Mouse (Mus musculus) gastrocnemius, postnatal 14 days (tissue): ENCODE measurements around the gene 4921504E06Rik. TPM values are rescaled to one million over a fixed set of nuclear protein-coding genes. Genes with fewer than 3 reads are reported as not detected.

ENCODE experiments used
- DNase-seq: peaks from one replicate; pipeline ENCODE4 v3.0.0; 2021; ENCODE audit warnings: mixed read lengths
- intact Hi-C: fragments of 180-260 bp; cut with DNase I; formaldehyde crosslinking; loops from one replicate; pipeline ENCODE4 v1.15.1; 2025; ENCODE audit warnings: low total_unique reads
- total RNA-seq, 2 experiments: library from RNA; stranded (reverse); gene quantifications; 2 replicates each; pipeline ENCODE4 v1.2.3; 2021

The 4921504E06Rik gene
- total RNA-seq, 2 experiments from 2014 or later = not detected

DNA sequence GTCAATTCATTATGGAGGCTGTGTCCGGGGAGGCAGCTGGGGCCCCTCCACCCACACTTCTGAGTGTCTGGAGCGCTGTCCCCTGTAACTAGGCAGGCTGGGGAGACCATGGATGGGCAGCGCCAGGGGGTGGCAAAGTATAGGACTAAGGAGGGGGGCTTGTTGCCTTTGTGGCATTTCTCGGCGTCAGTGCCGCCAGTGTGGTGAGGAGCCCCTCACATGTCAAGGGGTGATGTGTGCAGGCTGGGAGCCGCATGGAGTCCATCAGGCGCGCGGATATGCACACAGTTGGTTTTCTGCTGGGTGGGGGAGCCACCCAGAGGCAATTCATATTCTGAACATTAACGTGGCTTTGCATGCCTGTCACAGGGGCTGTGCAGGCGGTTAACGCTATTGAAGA is 35.8 kb downstream of the 4921504E06Rik start:
- intact Hi-C loops = loop anchor here (5.0 kb wide), 1 partner anchor 101 kb away; no protein-coding TSS in a partner anchor
- no peak for DNase-seq

DNA sequence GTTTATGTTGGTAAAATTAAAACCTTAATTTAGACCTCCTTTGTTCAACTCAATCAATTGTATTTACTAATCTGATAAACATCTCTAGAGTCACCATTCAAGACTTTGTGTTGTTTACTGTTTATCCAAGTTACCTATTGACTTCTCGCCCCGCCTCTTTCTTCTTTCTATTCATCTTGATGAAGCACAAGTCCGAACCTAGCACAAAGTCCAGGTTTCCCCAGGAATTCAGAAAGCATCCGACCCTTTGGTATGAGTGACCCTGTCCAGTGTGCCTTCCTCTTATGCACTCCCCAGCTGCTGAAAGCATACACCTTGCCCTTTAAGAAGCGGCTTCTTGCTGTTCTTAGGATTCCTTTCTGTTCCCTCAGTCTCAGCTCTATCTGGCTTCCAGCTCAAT is 41.3 kb downstream of the 4921504E06Rik start:
- no peak for DNase-seq
- intact Hi-C loops = no loop called here

GRCm38 (mm10) chr2:19511032-19511431 is 42.7 kb downstream of the 4921504E06Rik start:
- intact Hi-C loops = no loop called here
- no peak for DNase-seq

DNA sequence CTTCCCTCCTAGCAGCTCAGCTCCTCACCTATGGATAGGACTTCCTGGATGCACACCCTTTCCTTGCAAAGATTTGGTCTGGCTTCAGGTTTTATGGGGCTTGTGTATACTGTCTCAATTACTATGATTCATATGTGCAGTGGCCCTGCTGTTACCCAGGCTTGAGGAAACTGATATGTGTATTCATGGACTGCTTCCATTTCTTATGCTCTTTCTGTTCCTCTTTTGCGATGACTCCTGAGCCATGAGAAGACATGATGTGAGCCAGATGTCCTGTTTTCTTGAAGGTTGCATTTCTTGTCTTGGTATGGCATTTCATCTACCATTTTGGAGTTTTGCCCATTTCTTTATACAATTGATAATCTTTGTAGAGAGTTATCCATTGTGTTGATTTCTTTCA is 48.0 kb downstream of the 4921504E06Rik start:
- DNase-seq = no peak
- intact Hi-C loops = no loop called here

DNA sequence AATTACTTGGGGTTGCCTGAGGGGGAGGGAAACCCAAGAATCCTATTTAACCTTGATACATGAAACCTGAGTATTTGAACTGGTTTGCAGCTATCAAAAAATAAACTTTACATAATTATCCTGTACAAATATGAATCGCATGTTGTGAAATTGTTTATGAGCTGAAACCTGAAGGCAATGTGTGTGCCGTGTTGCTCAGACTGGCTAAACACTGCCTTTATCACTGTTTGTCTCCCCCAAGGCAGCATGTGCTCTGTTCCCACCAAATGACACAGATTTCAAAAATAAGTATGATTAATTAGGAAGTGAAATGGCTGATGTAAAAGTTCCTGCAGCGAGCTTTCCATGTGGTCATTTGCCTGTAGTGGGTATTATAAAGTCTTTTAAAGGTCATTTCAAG is 63.5 kb downstream of the 4921504E06Rik start:
- no peak for DNase-seq
- intact Hi-C loops = no loop called here

DNA sequence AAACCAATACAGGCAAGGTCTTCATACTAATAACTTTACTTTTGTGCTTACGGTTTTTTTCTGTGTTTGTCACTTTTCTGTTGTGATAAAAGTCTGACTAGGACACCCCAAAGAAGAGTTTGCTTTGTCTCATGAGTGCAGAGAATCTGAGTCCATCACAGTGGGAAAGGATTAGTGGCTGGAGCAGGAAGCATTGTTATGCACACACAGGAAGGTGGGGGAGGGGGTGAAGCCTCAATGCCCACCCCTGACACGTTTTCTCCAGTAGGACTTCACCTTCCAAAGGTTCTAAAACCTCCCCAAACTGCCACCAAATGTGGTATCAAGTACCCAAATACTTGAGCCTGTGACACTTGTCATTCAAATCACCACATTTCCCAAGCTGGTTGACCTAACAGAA is 91.8 kb downstream of the 4921504E06Rik start:
- intact Hi-C loops = no loop called here
- DNase-seq = no peak

DNA sequence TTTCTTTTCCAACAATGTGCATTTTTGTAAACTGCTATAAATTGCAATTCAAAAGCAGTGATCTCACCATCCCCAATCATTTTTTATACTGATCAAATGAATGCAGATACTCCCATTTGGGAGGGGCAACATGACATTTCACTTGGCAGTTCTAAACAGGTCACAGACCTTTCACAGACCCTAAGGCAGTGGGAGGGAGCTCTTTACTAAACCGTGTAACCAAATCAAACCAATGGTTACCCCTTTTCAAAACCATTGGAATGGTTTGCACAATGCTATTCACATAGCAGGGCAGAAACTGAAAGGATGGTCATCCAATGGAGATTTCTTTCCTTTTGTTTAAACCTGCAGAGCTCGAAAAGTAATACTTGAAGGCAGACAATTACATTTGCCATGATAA is 94.9 kb downstream of the 4921504E06Rik start:
- intact Hi-C loops = no loop called here
- DNase-seq = no peak

GRCm38 (mm10) chr2:19455857-19456482 is 97.7 kb downstream of the 4921504E06Rik start:
- no peak for DNase-seq
- intact Hi-C loops = no loop called here

GRCm38 (mm10) chr2:19455228-19455627 is 98.5 kb downstream of the 4921504E06Rik start:
- DNase-seq = no peak
- intact Hi-C loops = no loop called here

DNA sequence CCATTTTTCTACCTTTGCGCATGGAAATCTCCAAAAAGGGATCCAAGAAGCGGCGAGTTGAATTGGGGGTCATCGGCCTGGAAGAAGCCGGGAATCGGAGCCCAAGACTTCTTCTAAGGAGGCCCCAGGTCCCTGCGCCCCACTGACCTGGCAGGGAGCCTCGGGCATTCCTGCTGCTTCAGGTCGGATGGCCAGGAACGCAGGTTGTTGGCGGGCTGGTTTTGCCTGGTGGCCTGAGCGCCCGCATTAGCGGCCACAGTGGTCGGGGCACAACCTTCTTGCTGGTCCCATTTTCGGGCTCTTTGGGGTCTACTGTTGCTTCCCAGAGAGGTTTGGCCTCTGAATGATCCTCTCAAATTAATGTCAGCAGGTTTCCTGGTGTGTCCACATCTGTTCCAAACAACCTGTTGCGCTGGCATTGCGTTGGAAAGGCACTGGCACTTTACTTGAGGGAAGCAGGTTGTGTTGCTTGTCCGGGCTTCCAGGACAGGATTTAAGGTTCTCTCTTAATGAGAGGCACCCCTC is 101.1 kb downstream of the 4921504E06Rik start:
- no peak for DNase-seq

DNA sequence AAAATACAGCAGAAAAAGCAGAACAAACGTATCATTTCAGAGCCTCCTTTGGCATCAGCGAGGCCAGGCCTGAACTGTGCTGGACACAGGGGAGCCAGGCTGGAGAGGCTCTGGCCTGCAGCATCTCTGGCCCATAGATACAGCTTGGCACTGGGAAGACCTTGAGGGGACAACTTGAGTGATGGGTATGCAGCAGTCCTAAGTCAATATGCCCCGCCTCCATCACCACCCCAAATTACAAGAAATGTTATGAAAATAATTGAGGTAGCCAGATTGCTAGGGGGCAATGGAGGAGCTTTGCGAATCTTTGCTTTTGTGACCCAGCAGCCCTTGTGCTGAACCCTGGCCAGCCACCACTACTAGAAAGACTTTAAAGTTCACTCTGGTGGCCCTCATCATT is 104.4 kb downstream of the 4921504E06Rik start:
- intact Hi-C loops = no loop called here

More for the DNA sequence above, 101.1 kb downstream of the 4921504E06Rik start:
- intact Hi-C loops = no loop called here

GRCm38 (mm10) chr2:19448042-19448700 is 105.5 kb downstream of the 4921504E06Rik start:
- intact Hi-C loops = no loop called here
- no peak for DNase-seq

More for the DNA sequence above, 104.4 kb downstream of the 4921504E06Rik start:
- no peak for DNase-seq

GRCm38 (mm10) chr2:19446746-19447145 is 107.0 kb downstream of the 4921504E06Rik start:
- intact Hi-C loops = no loop called here

DNA sequence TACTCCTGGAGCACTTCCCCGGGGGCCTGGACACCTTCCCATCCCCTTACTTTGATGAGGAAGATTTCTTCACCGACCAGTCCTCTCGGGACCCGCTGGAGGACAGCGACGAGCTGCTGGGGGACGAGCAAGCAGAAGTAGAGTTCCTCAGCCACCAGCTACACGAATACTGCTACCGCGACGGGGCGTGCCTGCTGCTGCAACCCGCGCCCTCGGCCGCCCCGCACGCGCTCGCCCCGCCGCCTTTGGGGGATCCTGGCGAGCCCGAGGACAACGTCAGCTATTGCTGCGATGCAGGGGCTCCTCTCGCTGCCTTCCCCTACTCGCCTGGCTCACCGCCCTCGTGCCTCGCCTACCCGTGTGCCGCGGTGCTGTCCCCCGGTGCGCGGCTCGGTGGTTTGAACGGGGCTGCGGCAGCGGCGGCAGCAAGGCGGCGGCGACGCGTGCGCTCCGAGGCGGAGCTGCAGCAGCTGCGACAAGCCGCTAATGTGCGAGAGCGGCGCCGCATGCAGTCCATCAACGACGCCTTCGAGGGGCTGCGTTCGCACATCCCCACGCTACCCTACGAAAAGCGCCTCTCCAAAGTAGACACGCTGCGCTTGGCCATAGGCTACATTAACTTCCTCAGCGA is 107.7 kb downstream of the 4921504E06Rik start:
- intact Hi-C loops = no loop called here
- DNase-seq = no peak

More at GRCm38 (mm10) chr2:19446746-19447145, 107.0 kb downstream of the 4921504E06Rik start:
- DNase-seq = no peak

DNA sequence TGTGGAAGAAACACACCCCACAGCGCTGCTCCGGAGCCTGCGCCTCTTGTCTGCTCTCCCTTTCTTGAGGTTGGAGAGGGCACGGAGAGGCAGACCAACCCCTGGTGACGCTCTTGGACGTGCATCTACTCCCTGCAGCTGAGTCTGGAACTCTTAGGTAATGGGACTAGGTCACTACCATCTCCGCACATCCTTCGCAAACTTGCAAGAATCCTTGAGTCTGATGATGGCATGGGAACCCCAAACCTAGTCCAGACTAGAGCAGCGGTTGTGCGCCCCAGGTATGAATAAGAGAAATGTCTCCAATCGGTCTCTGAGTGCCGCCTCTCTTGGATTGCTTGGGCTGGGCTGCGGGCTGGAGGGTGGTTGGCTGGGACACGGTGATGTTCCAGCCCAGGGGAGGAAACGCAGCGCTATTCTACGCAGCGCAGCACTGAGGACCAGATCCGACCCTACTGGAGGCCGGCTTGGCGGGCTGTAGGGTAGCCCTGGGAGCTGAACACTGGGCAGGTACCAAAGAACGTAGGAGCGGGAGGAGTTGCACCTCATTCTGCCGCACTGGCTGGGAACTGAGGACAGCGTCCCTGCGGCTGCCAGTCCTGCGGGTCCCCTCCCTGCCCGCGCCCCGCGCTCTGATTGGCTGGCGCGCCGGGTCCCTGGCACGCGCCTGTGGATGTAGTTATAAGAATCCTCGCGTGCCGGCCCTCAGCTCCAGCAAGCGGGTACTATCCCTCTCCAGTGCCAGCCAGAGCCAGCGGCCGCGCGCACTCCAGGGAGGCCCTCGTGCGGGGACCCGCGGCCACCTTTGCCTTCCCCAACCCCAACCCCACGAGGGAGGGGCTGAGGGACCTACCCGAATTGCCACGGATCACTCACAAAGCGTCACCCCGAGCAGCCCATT is 108.5 kb downstream of the 4921504E06Rik start, which contains the start of gene Ptf1a:
Ptf1a (plus strand) TSS at position 733 of the 901 bp plus-strand sequence.
- DNase-seq = no peak
- intact Hi-C loops = no loop called here

- no peak for DNase-seq
- intact Hi-C loops = no loop called here
Observed at GRCm38 (mm10) chr2:19444346-19444745, 109.4 kb downstream of the 4921504E06Rik start.

DNA sequence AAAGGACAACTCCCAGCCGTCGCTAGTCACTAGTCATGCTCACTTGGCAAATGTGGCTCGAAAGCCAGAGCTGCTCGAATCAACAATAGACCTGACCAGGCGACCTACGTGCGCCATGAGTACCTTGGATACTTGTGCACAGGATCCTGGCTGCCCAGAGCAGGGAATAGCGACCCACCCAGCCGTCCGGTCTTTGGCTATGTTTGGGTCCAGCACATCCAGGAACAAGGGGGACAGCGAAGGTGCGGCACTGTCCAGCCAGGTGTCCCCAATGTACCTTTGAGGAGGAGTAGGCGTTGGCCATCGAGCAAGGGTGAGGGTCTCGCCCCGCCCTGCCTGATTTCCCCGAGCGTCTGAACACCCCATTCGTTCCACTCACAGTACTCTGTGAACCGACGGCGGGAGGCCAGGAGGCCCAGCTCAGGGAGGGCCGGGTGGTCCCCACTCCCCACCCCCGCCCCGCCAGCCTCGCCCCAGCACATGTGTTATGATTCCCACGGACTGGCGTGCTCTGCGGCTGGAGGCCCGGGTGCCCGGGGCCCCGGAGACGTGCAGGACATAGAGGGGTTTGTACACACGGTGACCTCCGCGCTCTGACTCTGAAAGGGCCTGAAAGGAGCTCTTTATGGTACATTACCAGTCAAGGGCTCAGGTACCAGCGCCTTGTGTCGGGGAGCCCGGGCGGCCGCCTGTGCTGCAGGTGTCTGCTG is 121.9 kb downstream of the 4921504E06Rik start:
- DNase-seq = no peak
- intact Hi-C loops = no loop called here

DNA sequence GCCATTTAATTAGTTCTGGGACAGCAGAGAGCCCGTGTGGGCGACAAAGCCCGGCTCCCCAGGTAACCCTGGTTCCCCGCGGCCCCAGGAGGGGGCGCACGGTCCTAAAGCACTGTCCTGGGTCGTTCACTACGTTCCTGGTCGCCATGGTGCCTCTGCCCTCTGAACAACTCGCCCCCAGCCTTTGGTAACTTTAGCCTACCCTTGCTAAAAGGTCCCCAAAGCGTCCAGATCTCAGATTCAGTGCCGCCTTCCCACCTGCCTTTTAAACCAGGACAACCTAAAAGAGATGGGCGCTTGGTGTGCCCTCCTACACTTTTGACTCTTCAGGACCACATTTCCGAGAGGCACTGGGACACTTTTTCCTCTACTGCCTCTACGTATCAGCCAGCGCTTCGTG is 122.5 kb downstream of the 4921504E06Rik start:
- DNase-seq = no peak
- intact Hi-C loops = no loop called here

DNA sequence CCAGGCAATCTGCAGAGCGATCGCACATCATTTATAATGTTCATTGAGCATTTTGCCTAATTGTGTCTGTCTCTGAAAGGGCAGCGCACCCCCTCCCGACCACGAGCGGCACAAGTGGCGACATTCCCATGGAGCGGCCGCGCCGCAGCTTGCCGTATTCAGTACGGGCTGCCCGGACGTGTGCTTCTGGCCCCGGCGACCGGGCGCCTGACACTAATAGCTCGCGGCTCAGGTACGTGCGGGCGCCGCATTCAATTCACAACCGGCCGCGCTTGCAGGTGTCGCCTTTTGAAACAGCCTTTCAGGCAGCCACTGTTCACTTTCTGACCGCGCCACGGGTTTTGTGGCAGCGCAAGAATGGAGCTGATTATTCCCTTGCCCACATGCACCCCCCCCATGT is 123.0 kb downstream of the 4921504E06Rik start:
- DNase-seq = no peak
- intact Hi-C loops = no loop called here
